Mouse (Mus musculus) fibroblast of lung, adult 2 months (primary cell): ENCODE measurements around the gene Pofut1.
"Not testable (repeated sequence)": the region's sequence is repeated elsewhere in the genome, so short reads cannot be mapped to it uniquely, and the experiment has no call there.

Source experiments
- DNase-seq: peaks from one replicate; pipeline ENCODE4 v3.0.0-alpha.2; 2011; ENCODE audit warnings: low read depth

Pofut1 gene

GRCm38 (mm10) chr2:153239021-153239859, 2.1 kb upstream of the Pofut1 start:
- DNase-seq: no peak

- no peak for DNase-seq
Observed at GRCm38 (mm10) chr2:153239860-153240480, 1.4 kb upstream of the Pofut1 start.

- no peak for DNase-seq
Observed at GRCm38 (mm10) chr2:153240701-153241235, 565 bp upstream of the Pofut1 start.

GRCm38 (mm10) chr2:153242156-153242555, 823 bp downstream of the Pofut1 start:
- no peak for DNase-seq

- DNase-seq: no peak
Observed at GRCm38 (mm10) chr2:153249751-153250150, 8.4 kb downstream of the Pofut1 start.

GRCm38 (mm10) chr2:153256604-153257003, 15.3 kb downstream of the Pofut1 start:
- DNase-seq: no peak

- DNase-seq: no peak
Observed at GRCm38 (mm10) chr2:153259030-153259863, 17.9 kb downstream of the Pofut1 start.

GRCm38 (mm10) chr2:153259864-153260674, 18.7 kb downstream of the Pofut1 start:
- DNase-seq: no peak

GRCm38 (mm10) chr2:153263053-153263452, 21.7 kb downstream of the Pofut1 start:
- DNase-seq: no peak

- DNase-seq: no peak
Observed at GRCm38 (mm10) chr2:153267331-153267730, 26.0 kb downstream of the Pofut1 start.

GRCm38 (mm10) chr2:153270231-153270915, 29.0 kb downstream of the Pofut1 start:
- DNase-seq: not testable (repeated sequence)

GRCm38 (mm10) chr2:153274200-153274918, 33.0 kb downstream of the Pofut1 start:
- not testable (repeated sequence) for DNase-seq

GRCm38 (mm10) chr2:153274919-153275247, 33.5 kb downstream of the Pofut1 start:
- DNase-seq: no peak

GRCm38 (mm10) chr2:153275577-153275976, 34.2 kb downstream of the Pofut1 start:
- not testable (repeated sequence) for DNase-seq

GRCm38 (mm10) chr2:153276440-153276839, 35.1 kb downstream of the Pofut1 start:
- no peak for DNase-seq

GRCm38 (mm10) chr2:153276846-153277245, 35.5 kb downstream of the Pofut1 start:
- not testable (repeated sequence) for DNase-seq

GRCm38 (mm10) chr2:153278357-153278756, 37.0 kb downstream of the Pofut1 start:
- DNase-seq: no peak

GRCm38 (mm10) chr2:153283919-153284318, 42.6 kb downstream of the Pofut1 start:
- DNase-seq: no peak

GRCm38 (mm10) chr2:153286524-153286923, 45.2 kb downstream of the Pofut1 start:
- DNase-seq: no peak

GRCm38 (mm10) chr2:153287835-153288234, 46.5 kb downstream of the Pofut1 start:
- DNase-seq: no peak
